Mouse (Mus musculus) heart, embryonic 10.5 days (tissue): ENCODE results near the gene Anxa6. TPM values are rescaled to one million over a fixed set of nuclear protein-coding genes. Genes with fewer than 3 reads are reported as not detected.

Experiments used
- DNase-seq: peaks from one replicate; pipeline ENCODE4 v3.0.0-alpha.2; 2017; ENCODE audit warnings: low spot score
- H3K27ac ChIP-seq: fragments of 300-500 bp; sonication (generic); 2 replicates; pipeline ENCODE4 v1.5.1; 2016; ENCODE audit warnings: mild to moderate bottlenecking
- H3K27me3 ChIP-seq: fragments of 300-500 bp; sonication (generic); 2 replicates; pipeline ENCODE4 v1.6.1; 2016; ENCODE audit warnings: mild to moderate bottlenecking; ENCODE audit not compliant: poor library complexity, insufficient read depth, severe bottlenecking
- H3K36me3 ChIP-seq: fragments of 300-500 bp; sonication (generic); 2 replicates; pipeline ENCODE4 v1.6.1; 2016; ENCODE audit warnings: mild to moderate bottlenecking, moderate library complexity
- H3K4me1 ChIP-seq: fragments of 300-500 bp; sonication (generic); 2 replicates; pipeline ENCODE4 v1.6.1; 2016; ENCODE audit warnings: mild to moderate bottlenecking
- H3K4me3 ChIP-seq: fragments of 300-500 bp; sonication (generic); 2 replicates; pipeline ENCODE4 v1.5.1; 2016; ENCODE audit warnings: mild to moderate bottlenecking, moderate library complexity
- H3K9me3 ChIP-seq: fragments of 300-500 bp; sonication (generic); 2 replicates; pipeline ENCODE4 v1.6.1; 2016; ENCODE audit warnings: mild to moderate bottlenecking, moderate library complexity
- WGBS: fragments of 180-500 bp; shearing (Covaris S2); methylation state at CpG from one replicate; pipeline ENCODE4 v1.1.7; 2016; 5-methylcytosine and 5-hydroxymethylcytosine counted together
- polyA plus RNA-seq: library from polyadenylated mRNA; unstranded; fragments of >200 nt; fragmentation: Nextera tagmentation; extraction: Ambion mirVana; gene quantifications from 2 replicates; pipeline ENCODE4 v1.2.1, GENCODE M21; 2016

The Anxa6 gene
- polyA plus RNA-seq, 1 experiment from 2014 or later: 255 TPM

- Histone ChIP-seq H3K4me1 (peaks cover 24% of the 10 kb centered on the region), H3K36me3 (peaks cover 18% of the 10 kb centered on the region; the same call in 1 of the 2 replicates), H3K27me3 (no peaks in the 10 kb centered on the region), H3K4me3 (no peak overlapping the region), H3K9me3 (no peaks in the 10 kb centered on the region), H3K27ac (no peak overlapping the region)
- WGBS: 78% methylated on average over 5 of the region's 5 CpGs
- DNase-seq: no peak
These were observed 27.6 kb upstream of the Anxa6 start for GRCm38 (mm10) chr11:55060802-55061201.

GRCm38 (mm10) chr11:55057511-55057910 is 24.3 kb upstream of the Anxa6 start:
- WGBS: 80% methylated on average over 3 of the region's 3 CpGs
- Histone ChIP-seq H3K36me3 (peaks cover 43% of the 10 kb centered on the region), H3K27ac (no peak overlapping the region), H3K27me3 (no peaks in the 10 kb centered on the region), H3K4me3 (no peak overlapping the region), H3K4me1 (peaks cover 16% of the 10 kb centered on the region; the same call in 1 of the 2 replicates), H3K9me3 (no peaks in the 10 kb centered on the region)
- no peak for DNase-seq

- peaks cover 56% of the 10 kb centered on the region for H3K36me3 ChIP-seq
- no peaks in the 10 kb centered on the region for H3K27me3 ChIP-seq
These were observed 17.7 kb upstream of the Anxa6 start for GRCm38 (mm10) chr11:55050837-55051510.

GRCm38 (mm10) chr11:55046600-55046999 is 13.4 kb upstream of the Anxa6 start:
- no peaks in the 10 kb centered on the region for H3K27me3 ChIP-seq
- no peak for DNase-seq
- H3K9me3 ChIP-seq: no peaks in the 10 kb centered on the region
- 52% methylated on average over 5 of the region's 5 CpGs for WGBS
- H3K4me3 ChIP-seq: no peak overlapping the region
- H3K36me3 ChIP-seq: peaks cover 22% of the 10 kb centered on the region
- H3K4me1 ChIP-seq: peaks cover 20% of the 10 kb centered on the region; the same call in 1 of the 2 replicates
- H3K27ac ChIP-seq: 0 out of 2 replicates have a peak overlapping the region, but pooled peaks have one; percentile 22

More at GRCm38 (mm10) chr11:55050837-55051510, 17.7 kb upstream of the Anxa6 start:
- Histone ChIP-seq H3K9me3 (no peaks in the 10 kb centered on the region), H3K4me3 (no peak overlapping the region), H3K27ac (no peak overlapping the region), H3K4me1 (peaks cover 20% of the 10 kb centered on the region; the same call in 1 of the 2 replicates)
- DNase-seq: no peak
- 61% methylated on average over 7 of the region's 7 CpGs for WGBS

GRCm38 (mm10) chr11:55041348-55041747 is 8.1 kb upstream of the Anxa6 start:
- Histone ChIP-seq H3K4me1 (peaks cover 6% of the 10 kb centered on the region; the same call in 1 of the 2 replicates), H3K27me3 (no peaks in the 10 kb centered on the region), H3K27ac (no peak overlapping the region), H3K9me3 (no peaks in the 10 kb centered on the region), H3K36me3 (no peaks in the 10 kb centered on the region), H3K4me3 (no peak overlapping the region)
- no peak for DNase-seq
- 78% methylated on average over 4 of the region's 4 CpGs for WGBS

GRCm38 (mm10) chr11:55039591-55039990 is 6.3 kb upstream of the Anxa6 start:
- Histone ChIP-seq H3K27me3 (no peaks in the 10 kb centered on the region), H3K4me3 (no peak overlapping the region), H3K27ac (no peak overlapping the region), H3K4me1 (peaks cover 9% of the 10 kb centered on the region; the same call in 1 of the 2 replicates), H3K36me3 (no peaks in the 10 kb centered on the region), H3K9me3 (no peaks in the 10 kb centered on the region)
- WGBS: 7% methylated on average over 9 of the region's 9 CpGs
- peak; percentile 90 for DNase-seq

GRCm38 (mm10) chr11:55036601-55037000 is 3.4 kb upstream of the Anxa6 start:
- H3K27ac ChIP-seq: no peak overlapping the region
- H3K4me1 ChIP-seq: peaks cover 31% of the 10 kb centered on the region
- DNase-seq: no peak
- no peak overlapping the region for H3K4me3 ChIP-seq
- WGBS: 25% methylated on average over 3 of the region's 3 CpGs
- H3K27me3 ChIP-seq: no peaks in the 10 kb centered on the region
- no peaks in the 10 kb centered on the region for H3K36me3 ChIP-seq
- H3K9me3 ChIP-seq: no peaks in the 10 kb centered on the region

GRCm38 (mm10) chr11:55032286-55032685 is 959 bp downstream of the Anxa6 start:
- WGBS: 17% methylated on average over 5 of the region's 5 CpGs
- Histone ChIP-seq H3K27ac (peak overlapping the region; percentile 94), H3K4me1 (peaks cover 54% of the 10 kb centered on the region), H3K27me3 (no peaks in the 10 kb centered on the region), H3K36me3 (0 out of 2 replicates have a peak, but pooled peaks cover 4% of the 10 kb centered on the region), H3K4me3 (peak overlapping the region; percentile 87), H3K9me3 (no peaks in the 10 kb centered on the region)
- no peak for DNase-seq

GRCm38 (mm10) chr11:55031991-55032280 is 1.3 kb downstream of the Anxa6 start:
- no peaks in the 10 kb centered on the region for H3K27me3 ChIP-seq
- peaks cover 4% of the 10 kb centered on the region; the same call in 1 of the 2 replicates for H3K36me3 ChIP-seq
- H3K4me3 ChIP-seq: peak overlapping the region; percentile 87
- H3K9me3 ChIP-seq: no peaks in the 10 kb centered on the region
- no peak for DNase-seq
- H3K4me1 ChIP-seq: peaks cover 57% of the 10 kb centered on the region
- peak overlapping the region; percentile 94 for H3K27ac ChIP-seq
- 20% methylated on average over 1 of the region's 4 CpGs for WGBS

GRCm38 (mm10) chr11:55031211-55031990 is 1.8 kb downstream of the Anxa6 start:
- DNase-seq: no peak
- Histone ChIP-seq H3K27ac (peak overlapping the region; percentile 94), H3K36me3 (peaks cover 10% of the 10 kb centered on the region), H3K4me1 (peaks cover 62% of the 10 kb centered on the region), H3K4me3 (peak overlapping the region; percentile 87), H3K9me3 (no peaks in the 10 kb centered on the region), H3K27me3 (no peaks in the 10 kb centered on the region)
- WGBS: 51% methylated on average over 10 of the region's 10 CpGs

GRCm38 (mm10) chr11:55028509-55028908 is 4.7 kb downstream of the Anxa6 start:
- WGBS: 71% methylated on average over 2 of the region's 2 CpGs
- no peak for DNase-seq
- Histone ChIP-seq H3K27ac (no peak overlapping the region), H3K4me1 (peaks cover 79% of the 10 kb centered on the region), H3K4me3 (no peak overlapping the region), H3K27me3 (no peaks in the 10 kb centered on the region), H3K9me3 (no peaks in the 10 kb centered on the region), H3K36me3 (peaks cover 25% of the 10 kb centered on the region)

GRCm38 (mm10) chr11:55027204-55027855 is 5.9 kb downstream of the Anxa6 start:
- H3K36me3 ChIP-seq: peaks cover 25% of the 10 kb centered on the region
- H3K27me3 ChIP-seq: no peaks in the 10 kb centered on the region
- no peak overlapping the region for H3K4me3 ChIP-seq
- H3K9me3 ChIP-seq: no peaks in the 10 kb centered on the region
- no peak for DNase-seq
- WGBS: 81% methylated on average over 2 of the region's 2 CpGs
- peaks cover 81% of the 10 kb centered on the region for H3K4me1 ChIP-seq
- H3K27ac ChIP-seq: no peak overlapping the region

GRCm38 (mm10) chr11:55025896-55026295 is 7.3 kb downstream of the Anxa6 start:
- no peaks in the 10 kb centered on the region for H3K27me3 ChIP-seq
- 95% methylated on average over 4 of the region's 4 CpGs for WGBS
- H3K4me3 ChIP-seq: no peak overlapping the region
- H3K36me3 ChIP-seq: peaks cover 25% of the 10 kb centered on the region
- peaks cover 81% of the 10 kb centered on the region for H3K4me1 ChIP-seq
- H3K27ac ChIP-seq: no peak overlapping the region
- DNase-seq: no peak
- no peaks in the 10 kb centered on the region for H3K9me3 ChIP-seq
